ENCODE assay signal across 8 mouse cellular contexts in the genomic region with DNA sequence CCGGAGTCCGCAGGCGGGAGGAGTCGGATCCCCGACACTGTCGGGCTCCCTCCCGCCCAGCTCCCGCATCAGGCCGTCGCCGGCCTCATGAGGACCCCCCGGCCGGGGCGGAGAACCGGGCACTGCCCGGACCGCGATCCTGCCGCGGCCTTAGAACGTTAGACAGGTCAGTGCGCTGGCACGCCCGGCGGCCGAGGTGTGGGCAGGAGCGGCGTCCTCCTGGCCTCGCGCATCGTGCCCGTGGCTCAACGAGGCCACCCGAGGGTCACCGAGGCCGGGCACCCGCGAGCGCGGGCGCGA. TPM values are rescaled to one million over a fixed set of nuclear protein-coding genes. Genes with fewer than 3 reads are reported as not detected.
A peak's percentile ranks its signal among the peaks of the same experiment; 100 is the strongest.
DNase-seq lines count a peak whose midpoint lies in the region; ATAC-seq lines count a peak whose summit lies in the region.

No protein-coding gene starts in this region.

- DNase-seq in kidney, postnatal 4 days = no peak
- DNase-seq in c-Kit-positive CD71-negative TER-119-negative erythroid progenitor cells, embryonic 14.5 days (ENCODE audit: low read depth) = peak; percentile 42
- DNase-seq in midbrain, embryonic 14.5 days = no peak
- DNase-seq in gastrocnemius, adult 18-20 months (ENCODE audit: low spot score) = no peak
- DNase-seq in testis, postnatal 14 days (ENCODE audit: low spot score) = no peak
- DNase-seq in gastrocnemius, postnatal 4 days (ENCODE audit: low spot score in 2 of 2) = no peak

- under 1% methylated on average over 42 of the region's 42 CpGs for WGBS in kidney, embryonic 14.5 days
- under 1% methylated on average over 34 of the region's 42 CpGs for WGBS in hindbrain, embryonic 12.5 days
- WGBS in midbrain, embryonic 14.5 days = under 1% methylated on average over 42 of the region's 42 CpGs

- H3K9me3 ChIP-seq in kidney, embryonic 14.5 days (ENCODE audit: control insufficient read depth, low read length) = no peaks in the 10 kb centered on the region
- H3K9me3 ChIP-seq in hindbrain, embryonic 12.5 days (replicated peaks) = no peaks in the 10 kb centered on the region
- no peaks in the 10 kb centered on the region for H3K9me3 ChIP-seq in midbrain, embryonic 14.5 days (ENCODE audit: control insufficient read depth, low read length)

- peak overlapping the region; percentile 100 for H3K4me2 ChIP-seq in kidney, embryonic 14.5 days (replicated peaks; ENCODE audit: low read depth, low read length)
- H3K4me2 ChIP-seq in hindbrain, embryonic 12.5 days (replicated peaks) = peak overlapping the region; percentile 99
- H3K4me2 ChIP-seq in midbrain, embryonic 14.5 days (ENCODE audit: low read length) = peak overlapping the region; percentile 93

- no peaks in the 10 kb centered on the region for H3K36me3 ChIP-seq in kidney, embryonic 14.5 days (ENCODE audit: control insufficient read depth, insufficient read depth, low read length)
- no peaks in the 10 kb centered on the region for H3K36me3 ChIP-seq in hindbrain, embryonic 12.5 days
- H3K36me3 ChIP-seq in midbrain, embryonic 14.5 days (ENCODE audit: control insufficient read depth, insufficient read depth, low read length) = 0 out of 2 replicates have a peak, but pooled peaks cover 8% of the 10 kb centered on the region

- H3K4me3 ChIP-seq in kidney, embryonic 14.5 days (ENCODE audit: low read length) = peak overlapping the region; percentile 60
- H3K4me3 ChIP-seq in hindbrain, embryonic 12.5 days = peak overlapping the region; percentile 68
- peak overlapping the region; percentile 73 for H3K4me3 ChIP-seq in midbrain, embryonic 14.5 days (replicated peaks; ENCODE audit: low read depth, low read length)

- peak overlapping the region; percentile 69 for H3K9ac ChIP-seq in kidney, embryonic 14.5 days (ENCODE audit: low read depth, low read length)
- peak overlapping the region; percentile 87 for H3K9ac ChIP-seq in hindbrain, embryonic 12.5 days
- H3K9ac ChIP-seq in midbrain, embryonic 14.5 days (replicated peaks; ENCODE audit: low read length) = peak overlapping the region; percentile 97

- peaks cover 50% of the 10 kb centered on the region for H3K27me3 ChIP-seq in kidney, embryonic 14.5 days (ENCODE audit: control insufficient read depth, insufficient read depth, low read length)
- H3K27me3 ChIP-seq in hindbrain, embryonic 12.5 days = peaks cover 55% of the 10 kb centered on the region
- peaks cover 38% of the 10 kb centered on the region for H3K27me3 ChIP-seq in midbrain, embryonic 14.5 days (ENCODE audit: control insufficient read depth, insufficient read depth, low read length)

- H3K27ac ChIP-seq in kidney, embryonic 14.5 days (ENCODE audit: low read depth, low read length) = no peak overlapping the region
- H3K27ac ChIP-seq in hindbrain, embryonic 12.5 days = peak overlapping the region; percentile 86
- peak overlapping the region; percentile 91 for H3K27ac ChIP-seq in midbrain, embryonic 14.5 days (replicated peaks; ENCODE audit: low read depth, low read length)

- peaks cover 17% of the 10 kb centered on the region for H3K4me1 ChIP-seq in kidney, embryonic 14.5 days (ENCODE audit: control insufficient read depth, insufficient read depth, low read length)
- peaks cover 16% of the 10 kb centered on the region for H3K4me1 ChIP-seq in hindbrain, embryonic 12.5 days
- peaks cover 14% of the 10 kb centered on the region for H3K4me1 ChIP-seq in midbrain, embryonic 14.5 days (ENCODE audit: control insufficient read depth, insufficient read depth, low read length)

- peak; percentile 55; the same call in 1 of the 2 replicates for ATAC-seq in kidney, embryonic 14.5 days (ENCODE audit: low FRiP score, low TSS enrichment)
- ATAC-seq in hindbrain, embryonic 12.5 days (ENCODE audit: low FRiP score) = peak; percentile 68
- peak; percentile 60 for ATAC-seq in midbrain, embryonic 14.5 days (ENCODE audit: low FRiP score, low TSS enrichment)

RNA-seq across cellular contexts. Expression of a gene that starts 0.3 kb away (rescaled TPM):
- 6.2 and 8.7 TPM in 2 replicates for polyA plus RNA-seq in kidney, embryonic 14.5 days (2014; fragmentation: Nextera tagmentation; extraction: Ambion mirVana)
- 21.6 and 25.8 TPM in 2 replicates for polyA plus RNA-seq in hindbrain, embryonic 12.5 days (2016; fragmentation: Nextera tagmentation; extraction: Ambion mirVana)
- polyA plus RNA-seq in midbrain, embryonic 14.5 days (2014; fragmentation: Nextera tagmentation; extraction: Ambion mirVana) = 66.8 and 74.1 TPM in 2 replicates
- under 1 TPM; 0.39 to 0.93 TPM for total RNA-seq in gastrocnemius, adult 18-20 months (2021)
- total RNA-seq in gastrocnemius, postnatal 4 days (2021) = 1 to 10 TPM; 3.4 to 3.6 TPM

RNA-seq across cellular contexts. Expression of a gene that starts 15.1 kb away (rescaled TPM):
- 2.0 and 2.3 TPM in 2 replicates for polyA plus RNA-seq in kidney, embryonic 14.5 days (2014; fragmentation: Nextera tagmentation; extraction: Ambion mirVana)
- polyA plus RNA-seq in hindbrain, embryonic 12.5 days (2016; fragmentation: Nextera tagmentation; extraction: Ambion mirVana) = 1.2 and 2.2 TPM in 2 replicates
- 0.58 and 0.66 TPM in 2 replicates for polyA plus RNA-seq in midbrain, embryonic 14.5 days (2014; fragmentation: Nextera tagmentation; extraction: Ambion mirVana)
- total RNA-seq in gastrocnemius, adult 18-20 months (2021) = 1 to 10 TPM; 1.6 to 2.9 TPM
- 1 to 10 TPM; 3.8 to 4.3 TPM for total RNA-seq in gastrocnemius, postnatal 4 days (2021)

RNA-seq across cellular contexts. Expression of a gene that starts 24.6 kb away (rescaled TPM):
- 31.0 and 32.9 TPM in 2 replicates for polyA plus RNA-seq in kidney, embryonic 14.5 days (2014; fragmentation: Nextera tagmentation; extraction: Ambion mirVana)
- 52.2 and 61.4 TPM in 2 replicates for polyA plus RNA-seq in hindbrain, embryonic 12.5 days (2016; fragmentation: Nextera tagmentation; extraction: Ambion mirVana)
- 19.0 and 19.6 TPM in 2 replicates for polyA plus RNA-seq in midbrain, embryonic 14.5 days (2014; fragmentation: Nextera tagmentation; extraction: Ambion mirVana)
- total RNA-seq in gastrocnemius, adult 18-20 months (2021) = 1 to 10 TPM; 7.4 to 9.5 TPM
- total RNA-seq in gastrocnemius, postnatal 4 days (2021) = 10 to 100 TPM; 40.4 to 43.0 TPM

RNA-seq across cellular contexts. Expression of a gene that starts 30.2 kb away (rescaled TPM):
- 107 and 117 TPM in 2 replicates for polyA plus RNA-seq in kidney, embryonic 14.5 days (2014; fragmentation: Nextera tagmentation; extraction: Ambion mirVana)
- polyA plus RNA-seq in hindbrain, embryonic 12.5 days (2016; fragmentation: Nextera tagmentation; extraction: Ambion mirVana) = 199 and 203 TPM in 2 replicates
- 219 and 244 TPM in 2 replicates for polyA plus RNA-seq in midbrain, embryonic 14.5 days (2014; fragmentation: Nextera tagmentation; extraction: Ambion mirVana)
- total RNA-seq in gastrocnemius, adult 18-20 months (2021) = 10 to 100 TPM; 20.0 to 27.3 TPM
- total RNA-seq in gastrocnemius, postnatal 4 days (2021) = 10 to 100 TPM; 43.8 to 49.7 TPM

RNA-seq across cellular contexts. Expression of a gene that starts 44.4 kb away (rescaled TPM):
- polyA plus RNA-seq in kidney, embryonic 14.5 days (2014; fragmentation: Nextera tagmentation; extraction: Ambion mirVana) = 31.4 and 47.5 TPM in 2 replicates
- 118 TPM in 2 replicates for polyA plus RNA-seq in hindbrain, embryonic 12.5 days (2016; fragmentation: Nextera tagmentation; extraction: Ambion mirVana)
- polyA plus RNA-seq in midbrain, embryonic 14.5 days (2014; fragmentation: Nextera tagmentation; extraction: Ambion mirVana) = 82.1 and 82.7 TPM in 2 replicates
- 10 to 100 TPM; 11.3 to 13.5 TPM for total RNA-seq in gastrocnemius, adult 18-20 months (2021)
- 10 to 100 TPM; 42.6 to 42.8 TPM for total RNA-seq in gastrocnemius, postnatal 4 days (2021)
